ENCODE assay signal across 14 mouse cellular contexts in genomic region chr11:62478931-62479330, GRCm38 (mm10). TPM values are rescaled to one million over a fixed set of nuclear protein-coding genes. Genes with fewer than 3 reads are reported as not detected.
A peak's percentile ranks its signal among the peaks of the same experiment; 100 is the strongest.
DNase-seq lines count a peak whose midpoint lies in the region; ATAC-seq lines count a peak whose summit lies in the region.
"Had no signal": no experiment of that assay in that cellular context is flagged by ENCODE, and none has a peak within 500 bp of the region (broad histone marks: within the 10 kb centered on the region; RNA-seq: fewer than 3 reads in every experiment).

No protein-coding gene starts in this region.

- no peak overlapping the region for H3K4me3 ChIP-seq in heart, embryonic 15.5 days
- H3K4me3 ChIP-seq in kidney, embryonic 14.5 days (ENCODE audit: low read length), result no peak overlapping the region
- H3K4me3 ChIP-seq in brown adipose tissue, adult 24 weeks (ENCODE audit: insufficient read depth, low read depth, low read length), result no peak overlapping the region
- H3K4me3 ChIP-seq: limb, embryonic 15.5 days; lung, embryonic 15.5 days had no signal

- ATAC-seq in heart, embryonic 15.5 days (replicated peaks; ENCODE audit: insufficient number of reproducible peaks, insufficient read depth, low FRiP score, low read depth), result no peak
- no peak for ATAC-seq in kidney, embryonic 14.5 days (ENCODE audit: low FRiP score, low TSS enrichment)

- peaks cover 12% of the 10 kb centered on the region for H3K4me1 ChIP-seq in heart, embryonic 15.5 days (replicated peaks)
- no peaks in the 10 kb centered on the region for H3K4me1 ChIP-seq in kidney, embryonic 14.5 days (ENCODE audit: control insufficient read depth, insufficient read depth, low read length)
- peaks cover 17% of the 10 kb centered on the region for H3K4me1 ChIP-seq in brown adipose tissue, adult 24 weeks (ENCODE audit: control insufficient read depth, insufficient read depth, insufficient read length, low read length)
- H3K4me1 ChIP-seq: lung, embryonic 15.5 days had no signal

- H3K9ac ChIP-seq in heart, embryonic 15.5 days, result no peak overlapping the region
- no peak overlapping the region for H3K9ac ChIP-seq in kidney, embryonic 14.5 days (ENCODE audit: low read depth, low read length)
- H3K9ac ChIP-seq: limb, embryonic 15.5 days; lung, embryonic 15.5 days had no signal

- H3K9me3 ChIP-seq in heart, embryonic 15.5 days (replicated peaks), result no peaks in the 10 kb centered on the region
- no peaks in the 10 kb centered on the region for H3K9me3 ChIP-seq in kidney, embryonic 14.5 days (ENCODE audit: control insufficient read depth, low read length)
- H3K9me3 ChIP-seq: limb, embryonic 15.5 days; lung, embryonic 15.5 days had no signal

- no peaks in the 10 kb centered on the region for H3K27me3 ChIP-seq in heart, embryonic 15.5 days
- no peaks in the 10 kb centered on the region for H3K27me3 ChIP-seq in kidney, embryonic 14.5 days (ENCODE audit: control insufficient read depth, insufficient read depth, low read length)
- H3K27me3 ChIP-seq: limb, embryonic 15.5 days; lung, embryonic 15.5 days had no signal

- no peak overlapping the region for H3K4me2 ChIP-seq in heart, embryonic 15.5 days
- no peak overlapping the region for H3K4me2 ChIP-seq in kidney, embryonic 14.5 days (replicated peaks; ENCODE audit: low read depth, low read length)
- H3K4me2 ChIP-seq: limb, embryonic 15.5 days; lung, embryonic 15.5 days had no signal

- H3K36me3 ChIP-seq in heart, embryonic 15.5 days, result no peaks in the 10 kb centered on the region
- H3K36me3 ChIP-seq in kidney, embryonic 14.5 days (ENCODE audit: control insufficient read depth, insufficient read depth, low read length), result no peaks in the 10 kb centered on the region
- H3K36me3 ChIP-seq: limb, embryonic 15.5 days; lung, embryonic 15.5 days had no signal

- intact Hi-C loops in left cerebral cortex, postnatal 25 days (cut with DNase I), result no loop called here

- DNase-seq in heart, postnatal 4 days, result no peak
- peak; percentile 64 for DNase-seq in kidney, adult 9 months
- peak; percentile 44 to 60 for DNase-seq in kidney, postnatal 36 days
- no peak for DNase-seq in left cerebral cortex, postnatal 25 days (ENCODE audit: low spot score in 2 of 2)
- DNase-seq: cerebellum, adult 9-11 months; embryo, embryonic 11 days; gastrocnemius, postnatal 25 days; right cerebral cortex, postnatal 4 days; thymus, adult 2 months had no signal

- WGBS in heart, embryonic 15.5 days, result 43% methylated on average over 6 of the region's 6 CpGs
- WGBS in kidney, embryonic 14.5 days, result 80% methylated on average over 6 of the region's 6 CpGs

- 0 out of 2 replicates have a peak overlapping the region, but pooled peaks have one; percentile 3 for H3K27ac ChIP-seq in heart, embryonic 15.5 days
- no peak overlapping the region for H3K27ac ChIP-seq in kidney, embryonic 14.5 days (ENCODE audit: low read depth, low read length)
- peak overlapping the region; percentile 49 for H3K27ac ChIP-seq in brown adipose tissue, adult 24 weeks (replicated peaks; ENCODE audit: low read depth, low read length)
- H3K27ac ChIP-seq: limb, embryonic 15.5 days; lung, embryonic 15.5 days had no signal

RNA-seq across cellular contexts. Expression of gene Ncor1, which starts 20.6 kb away (rescaled TPM):
- polyA plus RNA-seq in heart, embryonic 15.5 days (2015; fragmentation: Nextera tagmentation; extraction: Ambion mirVana), result 112 and 113 TPM in 2 replicates
- 100 to 1,000 TPM; 137 to 151 TPM for total RNA-seq in heart, postnatal 4 days (2021)
- 160 and 203 TPM in 2 replicates for polyA plus RNA-seq in kidney, embryonic 14.5 days (2014; fragmentation: Nextera tagmentation; extraction: Ambion mirVana)
- polyA plus RNA-seq in brown adipose tissue, adult 24 weeks (2012; ENCODE audit: insufficient read depth, insufficient read length, missing spikeins), result 78.8 and 119 TPM in 2 replicates
- total RNA-seq in left cerebral cortex, postnatal 25 days (2021), result 100 to 1,000 TPM; 267 to 273 TPM

RNA-seq across cellular contexts. Expression of gene Pigl, which starts 20.7 kb away (rescaled TPM):
- 5.1 and 7.2 TPM in 2 replicates for polyA plus RNA-seq in heart, embryonic 15.5 days (2015; fragmentation: Nextera tagmentation; extraction: Ambion mirVana)
- 1 to 10 TPM; 3.9 to 4.5 TPM for total RNA-seq in heart, postnatal 4 days (2021)
- 12.3 and 15.1 TPM in 2 replicates for polyA plus RNA-seq in kidney, embryonic 14.5 days (2014; fragmentation: Nextera tagmentation; extraction: Ambion mirVana)
- polyA plus RNA-seq in brown adipose tissue, adult 24 weeks (2012; ENCODE audit: insufficient read depth, insufficient read length, missing spikeins), result 4.2 and 4.7 TPM in 2 replicates
- 1 to 10 TPM; 5.6 to 7.6 TPM for total RNA-seq in left cerebral cortex, postnatal 25 days (2021)

Comparison
In these comparisons a context has a peak if more than half of its experiments do, and no peak if none do; other contexts are left out.
1. DNase-seq: peak in kidney, adult 9 months (single experiment) and kidney, postnatal 36 days (2 of 2); none in heart, postnatal 4 days (single experiment) and left cerebral cortex, postnatal 25 days (0 of 2).